Mouse (Mus musculus) skeletal muscle tissue, postnatal 0 days (tissue): ENCODE measurements around the gene Tmem205. TPM values are rescaled to one million over a fixed set of nuclear protein-coding genes. Genes with fewer than 3 reads are reported as not detected.

Experiments used
- polyA plus RNA-seq: library from polyadenylated mRNA; unstranded; fragments of >200 nt; fragmentation: Nextera tagmentation; extraction: Ambion mirVana; gene quantifications from 2 replicates; pipeline ENCODE4 v1.2.1, GENCODE M21; 2015

Tmem205 gene
- polyA plus RNA-seq: 33.4 and 53.5 TPM in 2 replicates

DNA sequence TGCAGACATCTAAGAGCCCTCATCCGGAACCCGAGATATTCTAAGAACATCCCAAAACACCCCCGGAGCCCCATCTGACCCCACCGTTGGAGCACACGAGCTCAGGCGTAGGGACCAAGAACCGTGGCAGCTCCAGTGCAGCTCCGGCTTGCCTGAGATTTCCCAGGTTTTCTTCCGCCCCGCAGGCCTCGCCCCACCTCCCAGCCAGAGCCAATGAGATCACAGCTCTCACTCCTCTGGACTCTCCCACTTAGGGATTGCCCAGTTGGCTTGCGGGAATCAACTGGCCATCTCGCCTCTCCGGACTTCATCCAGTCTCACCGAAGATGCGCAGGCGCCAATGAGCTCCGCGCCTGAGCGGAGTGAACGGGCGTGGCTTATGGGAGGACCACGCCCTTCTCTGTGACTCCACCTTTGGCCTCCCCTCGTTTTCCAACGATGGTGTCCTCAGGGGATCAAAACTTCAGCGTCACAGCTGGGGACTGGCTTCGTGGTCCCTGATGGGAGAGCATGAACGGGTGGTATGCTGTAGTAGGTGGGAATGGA lies at the start of gene Tmem205, which contains the start of gene Ccdc159:
Gene Tmem205, minus strand, starts transcription at position 349 of the 546 bp plus-strand sequence.
Gene Ccdc159, plus strand, starts transcription at position 264 of the 546 bp plus-strand sequence.

GRCm38 (mm10) chr9:21963417-21963816 lies 36.1 kb upstream of the Tmem205 start, which contains the start of gene Epor:
TSS of gene Epor (minus strand) at chr9:21963506.

DNA sequence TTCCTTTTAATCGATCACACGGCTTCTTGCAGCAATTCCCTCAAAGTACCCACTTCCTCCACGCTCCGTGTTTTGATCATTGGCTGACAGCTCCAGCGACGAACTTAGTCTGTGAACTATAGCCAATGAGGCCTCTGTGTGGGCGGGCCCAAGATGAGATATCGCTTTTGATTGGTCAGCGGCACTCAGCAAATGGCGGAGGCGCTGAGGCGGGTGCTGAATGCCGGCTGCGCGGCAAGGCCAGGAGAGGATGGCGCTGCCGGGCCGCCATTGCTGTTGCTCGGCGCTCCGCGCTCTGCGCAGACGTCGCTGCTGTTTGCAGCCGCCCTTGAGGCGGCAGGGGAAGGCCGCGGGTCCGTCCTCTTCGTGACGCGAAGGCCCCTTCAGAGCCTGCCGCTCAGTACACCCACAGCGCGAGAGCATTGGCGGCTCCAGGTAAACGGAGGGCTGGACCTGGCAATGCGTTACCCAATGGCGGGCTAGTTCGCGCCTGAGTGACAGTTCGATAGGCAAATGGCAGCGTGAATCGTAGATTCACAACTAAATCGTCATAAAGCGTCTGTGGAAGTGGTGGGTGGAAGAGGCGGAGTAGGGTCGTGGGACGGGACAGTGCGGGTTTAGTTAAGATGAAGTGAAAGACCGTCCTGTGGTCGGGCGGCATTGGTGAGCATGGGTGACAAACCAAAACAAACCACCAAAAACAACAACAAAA lies 28.4 kb upstream of the Tmem205 start, which contains the start of gene Swsap1:
Gene Swsap1, plus strand, starts transcription at position 186 of the 712 bp plus-strand sequence.

DNA sequence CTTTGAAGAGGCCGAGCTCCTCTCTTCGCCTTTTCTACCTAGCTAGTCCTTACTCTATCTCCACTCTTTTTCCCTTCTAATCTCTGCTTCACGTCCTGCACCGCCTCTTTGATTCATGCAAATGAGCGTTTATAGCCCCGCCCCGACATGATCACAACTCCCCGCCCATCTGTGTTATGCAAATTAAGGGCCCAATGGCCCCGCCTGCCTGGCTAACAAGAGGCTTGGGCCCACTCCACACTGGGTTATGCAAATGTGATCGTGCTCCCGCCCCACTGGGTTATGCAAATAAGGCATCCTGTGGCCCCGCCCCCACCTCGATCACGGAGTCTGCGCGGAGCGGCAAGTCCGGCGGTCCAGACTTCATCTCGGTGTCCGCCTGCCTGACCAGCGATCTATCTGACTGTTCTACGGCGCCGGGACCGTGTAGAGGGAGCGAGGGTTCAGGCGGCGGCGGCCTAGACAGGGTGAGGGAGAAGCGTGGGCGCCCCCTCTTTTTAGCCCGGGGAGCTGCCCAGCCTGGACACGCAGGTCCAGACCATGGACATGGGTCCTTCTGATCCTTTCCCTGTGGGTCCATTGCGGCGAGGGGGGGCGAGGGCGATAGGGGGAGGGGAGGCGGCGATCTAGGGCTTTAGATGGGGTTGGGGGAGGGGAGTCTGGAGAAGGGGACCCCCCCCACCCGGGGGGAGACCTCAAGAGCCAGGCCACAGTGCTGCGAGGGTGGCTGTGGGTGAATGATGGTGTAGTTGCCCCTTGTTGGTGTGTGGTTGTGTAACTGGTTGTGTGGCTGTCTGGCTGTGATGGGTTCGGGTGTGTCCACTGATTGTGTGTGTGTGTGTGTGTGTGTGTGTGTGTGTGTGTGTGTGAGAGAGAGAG lies 9.6 kb upstream of the Tmem205 start, which contains the start of gene Plppr2:
Gene Plppr2, plus strand, starts transcription at position 342 of the 879 bp plus-strand sequence.

DNA sequence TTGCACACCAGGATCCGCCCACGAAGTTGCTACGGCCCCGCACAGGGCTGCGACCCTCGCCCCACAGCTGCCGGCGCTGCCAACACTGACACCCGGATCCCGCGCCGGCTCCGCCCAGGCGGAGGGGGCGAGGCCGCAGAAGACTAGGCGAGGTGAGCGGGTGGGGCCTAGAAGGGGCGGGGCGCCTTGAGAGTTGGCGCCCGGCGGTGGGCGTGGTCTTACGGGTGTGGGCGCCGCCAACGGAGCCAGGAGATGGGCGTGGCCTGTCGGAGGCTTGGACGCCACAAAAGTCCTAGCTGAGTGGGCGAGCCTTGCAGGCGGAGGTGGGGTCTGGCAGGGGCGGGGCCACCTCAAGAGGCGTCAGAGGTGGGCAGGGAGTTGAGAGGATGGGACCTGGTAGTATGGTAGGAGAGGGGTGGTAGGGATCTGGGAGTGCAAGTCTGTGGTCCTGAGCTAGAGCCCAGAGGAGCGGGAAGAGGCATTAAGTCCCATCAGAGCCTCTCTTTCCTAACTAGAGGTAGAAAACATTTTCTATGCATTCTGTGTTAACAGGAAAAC lies 9.2 kb downstream of the Tmem205 start, which contains the start of gene Rab3d:
Gene Rab3d, minus strand, starts transcription at position 158 of the 558 bp plus-strand sequence.

Other genes starting within 250 kb of the Tmem205 start
- gene Ldlr, start 204.1 kb downstream of the Tmem205 start, polyA plus RNA-seq: 6.8 and 11.5 TPM in 2 replicates
- 16.6 and 19.0 TPM in 2 replicates for gene Spc24, start 167.3 kb downstream of the Tmem205 start, polyA plus RNA-seq
- 10.1 and 10.9 TPM in 2 replicates for gene Kank2, start 128.8 kb downstream of the Tmem205 start, polyA plus RNA-seq
- 1.1 and 6.7 TPM in 2 replicates for gene Angptl8, start 92.0 kb downstream of the Tmem205 start, polyA plus RNA-seq
- 13.3 and 14.2 TPM in 2 replicates for gene Dock6, start 74.9 kb downstream of the Tmem205 start, polyA plus RNA-seq
- 6.7 and 17.4 TPM in 2 replicates for gene Rab3d, start 9.4 kb downstream of the Tmem205 start, polyA plus RNA-seq
- 1.1 and 1.3 TPM in 2 replicates for gene Ccdc159, start 85 bp downstream of the Tmem205 start, polyA plus RNA-seq
- gene Plppr2, start 9.5 kb upstream of the Tmem205 start, polyA plus RNA-seq: 1.4 and 2.0 TPM in 2 replicates
- 2.1 and 2.6 TPM in 2 replicates for gene Swsap1, start 28.2 kb upstream of the Tmem205 start, polyA plus RNA-seq
- 8.0 and 9.8 TPM in 2 replicates for gene Epor, start 36.0 kb upstream of the Tmem205 start, polyA plus RNA-seq
- gene Rgl3, start 61.9 kb upstream of the Tmem205 start, polyA plus RNA-seq: 0.27 TPM in 2 replicates
- gene Ccdc151, start 75.1 kb upstream of the Tmem205 start, polyA plus RNA-seq: 0.09 and 0.12 TPM in 2 replicates
- 28.7 and 37.6 TPM in 2 replicates for gene Prkcsh, start 75.2 kb upstream of the Tmem205 start, polyA plus RNA-seq
- not detected in 2 replicates for gene Elavl3, start 124.5 kb upstream of the Tmem205 start, polyA plus RNA-seq
- gene Gm49318, start 143.7 kb upstream of the Tmem205 start, polyA plus RNA-seq: not detected in 2 replicates
- 3.8 and 4.5 TPM in 2 replicates for gene Zfp653, start 143.8 kb upstream of the Tmem205 start, polyA plus RNA-seq
- gene Ecsit, start 157.9 kb upstream of the Tmem205 start, polyA plus RNA-seq: 40.4 and 43.4 TPM in 2 replicates
- 8.7 and 11.2 TPM in 2 replicates for gene Cnn1, start 171.7 kb upstream of the Tmem205 start, polyA plus RNA-seq
- gene Elof1, start 189.6 kb upstream of the Tmem205 start, polyA plus RNA-seq: 69.6 and 81.4 TPM in 2 replicates
- 1.6 and 22.5 TPM in 2 replicates for gene Acp5, start 208.2 kb upstream of the Tmem205 start, polyA plus RNA-seq
- gene Pigyl, start 229.3 kb upstream of the Tmem205 start, polyA plus RNA-seq: 65.1 and 66.3 TPM in 2 replicates